Mouse (Mus musculus): ENCODE measurements around the gene Tdrd9. TPM values are rescaled to one million over a fixed set of nuclear protein-coding genes. Genes with fewer than 3 reads are reported as not detected.

Tdrd9 gene
- polyA plus RNA-seq, 1 experiment, result not detected

DNA sequence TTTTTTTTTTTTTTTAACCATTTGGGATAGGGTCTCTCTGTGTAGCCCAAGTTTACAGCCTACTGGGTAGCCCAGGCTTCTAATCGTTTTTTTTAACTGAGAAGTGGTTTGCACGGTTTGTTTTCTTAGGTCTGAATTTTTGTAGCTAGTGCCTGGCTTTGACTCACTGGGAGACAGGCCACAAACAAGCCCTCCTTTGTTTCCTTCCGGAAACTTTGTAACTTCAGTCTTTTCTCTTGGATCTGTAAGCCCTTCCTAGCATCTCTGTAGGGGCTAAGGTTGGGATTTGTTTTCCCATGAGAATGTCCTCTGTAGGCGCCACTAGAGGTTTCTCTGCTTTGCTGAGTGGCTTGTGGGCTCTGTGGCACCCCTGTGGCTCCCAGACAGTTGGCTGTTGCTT, 128.7 kb downstream of the Tdrd9 start:
- Histone ChIP-seq H3K4me1 (ENCODE audit: control insufficient read depth, insufficient read depth, insufficient read length, low read length) (peaks cover 4% of the 10 kb centered on the region; the same call in 1 of the 2 replicates), H3K4me3 (ENCODE audit: insufficient read depth, low read depth, low read length) (no peak overlapping the region)

DNA sequence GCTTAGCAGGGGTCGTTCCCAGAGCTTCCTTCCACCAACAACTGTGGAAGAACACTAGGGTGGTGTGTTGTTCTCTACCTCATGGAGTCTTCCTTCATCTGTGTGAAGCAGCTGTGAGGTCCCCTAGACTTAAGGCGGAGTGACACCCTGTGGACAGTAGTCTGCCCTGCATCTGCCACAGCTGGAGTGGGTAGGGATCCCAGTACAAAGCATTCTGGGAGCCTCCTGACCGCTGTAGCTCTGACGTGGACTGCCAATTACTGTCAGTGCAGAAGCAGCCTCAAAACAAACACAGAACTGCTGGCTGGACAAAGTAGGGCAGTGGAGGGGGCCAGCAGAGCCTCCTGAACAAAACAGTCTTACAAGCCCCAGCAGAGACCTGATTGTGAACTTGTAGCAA, 129.7 kb downstream of the Tdrd9 start:
- Histone ChIP-seq H3K27ac (replicated peaks; ENCODE audit: low read depth, low read length) (no peak overlapping the region), H3K4me3 (ENCODE audit: insufficient read depth, low read depth, low read length) (no peak overlapping the region), H3K4me1 (ENCODE audit: control insufficient read depth, insufficient read depth, insufficient read length, low read length) (peaks cover 4% of the 10 kb centered on the region; the same call in 1 of the 2 replicates)

More for the DNA sequence above, 128.7 kb downstream of the Tdrd9 start:
- H3K27ac ChIP-seq (replicated peaks; ENCODE audit: low read depth, low read length), result no peak overlapping the region

DNA sequence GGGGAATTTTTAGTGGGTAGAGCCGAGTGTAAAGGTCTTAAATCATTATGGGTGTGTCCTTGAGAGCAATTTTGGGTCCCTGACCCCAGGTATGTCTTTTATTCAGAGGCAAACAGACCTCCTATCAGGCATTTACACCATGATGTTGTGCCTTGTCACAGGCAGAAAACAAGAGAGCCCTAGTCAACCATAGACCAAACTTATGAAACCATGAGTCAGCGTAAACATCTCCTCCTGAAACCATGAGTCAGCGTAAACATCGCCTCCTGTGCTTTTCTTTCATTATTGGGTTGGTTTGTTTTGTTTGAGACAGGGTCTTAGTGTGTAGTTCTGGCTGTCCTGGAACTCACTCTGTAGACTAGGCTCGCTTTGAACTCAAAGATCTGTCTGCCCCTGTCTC, 131.8 kb downstream of the Tdrd9 start:
- Histone ChIP-seq H3K27ac (replicated peaks; ENCODE audit: low read depth, low read length) (no peak overlapping the region), H3K4me3 (ENCODE audit: insufficient read depth, low read depth, low read length) (no peak overlapping the region), H3K4me1 (ENCODE audit: control insufficient read depth, insufficient read depth, insufficient read length, low read length) (no peaks in the 10 kb centered on the region; the same call in 1 of the 2 replicates)

DNA sequence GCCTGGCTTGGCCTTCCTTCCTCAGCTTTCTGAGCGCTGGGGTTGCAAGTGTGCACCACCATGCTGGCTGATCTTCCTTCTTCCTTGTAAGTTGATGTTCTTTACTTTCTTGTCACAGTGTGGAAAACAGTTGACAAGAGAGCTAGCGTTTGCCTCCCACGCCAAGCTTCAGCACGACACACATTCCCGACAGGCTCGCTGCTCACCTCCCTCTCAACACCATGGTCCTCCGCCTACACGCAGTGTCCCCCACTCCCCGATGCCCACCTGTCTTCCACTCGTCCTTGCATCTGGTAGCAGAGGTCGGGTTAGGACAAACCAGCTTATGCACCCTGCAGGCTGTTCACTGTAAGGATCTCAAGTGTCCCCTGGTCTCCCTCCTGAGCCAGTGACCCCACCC, 133.5 kb downstream of the Tdrd9 start:
- Histone ChIP-seq H3K27ac (replicated peaks; ENCODE audit: low read depth, low read length) (no peak overlapping the region), H3K4me3 (ENCODE audit: insufficient read depth, low read depth, low read length) (no peak overlapping the region), H3K4me1 (ENCODE audit: control insufficient read depth, insufficient read depth, insufficient read length, low read length) (peaks cover 3% of the 10 kb centered on the region; the same call in 1 of the 2 replicates)

DNA sequence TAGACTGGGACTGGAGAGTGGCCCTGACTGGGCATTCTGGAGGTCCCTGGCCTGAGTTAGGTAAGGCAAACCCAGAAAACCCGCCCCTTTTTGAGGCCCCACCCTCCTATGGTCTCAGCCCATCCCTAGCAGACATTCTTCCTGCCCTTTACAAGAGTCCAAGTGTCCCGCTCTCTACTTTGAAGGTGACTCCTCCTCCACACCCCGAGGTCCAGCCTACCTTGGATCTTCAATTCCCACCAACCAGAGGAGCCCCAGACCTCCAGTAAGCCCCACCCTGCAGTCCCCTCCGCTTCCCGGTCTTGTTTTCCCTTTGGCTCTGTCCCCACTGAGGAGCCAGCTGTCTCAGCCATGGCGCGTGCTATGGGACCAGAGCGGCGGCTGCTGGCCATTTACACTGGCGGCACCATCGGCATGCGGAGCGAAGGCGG, 135.2 kb downstream of the Tdrd9 start, which contains the start of gene Aspg:
Aspg (plus strand) TSS at position 139 of the 431 bp plus-strand sequence.
- Histone ChIP-seq H3K27ac (replicated peaks; ENCODE audit: low read depth, low read length) (peak within 1 kb of the TSS; percentile 25; the same call in 1 of the 2 replicates), H3K4me1 (ENCODE audit: control insufficient read depth, insufficient read depth, insufficient read length, low read length) (peaks cover 3% of the 10 kb centered on the region; the same call in 1 of the 2 replicates), H3K4me3 (ENCODE audit: insufficient read depth, low read depth, low read length) (peak within 1 kb of the TSS; percentile 51)

DNA sequence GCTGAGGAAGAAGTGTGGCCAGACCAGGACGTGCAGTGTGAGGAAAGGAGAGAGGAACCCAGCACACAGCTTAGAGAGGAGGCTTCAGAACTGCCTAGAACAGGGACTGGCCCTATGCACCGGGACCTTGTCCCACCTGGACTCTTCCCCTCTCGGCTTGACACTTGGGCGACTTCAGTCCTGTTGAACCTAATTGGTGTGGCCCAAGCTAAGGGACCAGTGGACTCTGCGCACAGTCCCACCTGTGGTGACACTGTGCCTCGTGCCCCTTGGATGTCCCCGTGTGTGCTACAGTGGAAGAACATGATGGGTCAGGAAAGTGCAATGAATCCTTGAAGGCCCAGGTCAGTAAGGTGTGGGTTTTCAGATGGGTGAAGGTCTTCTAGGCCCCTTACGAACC, 136.3 kb downstream of the Tdrd9 start:
- H3K4me1 ChIP-seq (ENCODE audit: control insufficient read depth, insufficient read depth, insufficient read length, low read length), result peaks cover 6% of the 10 kb centered on the region; the same call in 1 of the 2 replicates
- peak overlapping the region; percentile 25; the same call in 1 of the 2 replicates for H3K27ac ChIP-seq (replicated peaks; ENCODE audit: low read depth, low read length)
- H3K4me3 ChIP-seq (ENCODE audit: insufficient read depth, low read depth, low read length), result peak overlapping the region; percentile 51

DNA sequence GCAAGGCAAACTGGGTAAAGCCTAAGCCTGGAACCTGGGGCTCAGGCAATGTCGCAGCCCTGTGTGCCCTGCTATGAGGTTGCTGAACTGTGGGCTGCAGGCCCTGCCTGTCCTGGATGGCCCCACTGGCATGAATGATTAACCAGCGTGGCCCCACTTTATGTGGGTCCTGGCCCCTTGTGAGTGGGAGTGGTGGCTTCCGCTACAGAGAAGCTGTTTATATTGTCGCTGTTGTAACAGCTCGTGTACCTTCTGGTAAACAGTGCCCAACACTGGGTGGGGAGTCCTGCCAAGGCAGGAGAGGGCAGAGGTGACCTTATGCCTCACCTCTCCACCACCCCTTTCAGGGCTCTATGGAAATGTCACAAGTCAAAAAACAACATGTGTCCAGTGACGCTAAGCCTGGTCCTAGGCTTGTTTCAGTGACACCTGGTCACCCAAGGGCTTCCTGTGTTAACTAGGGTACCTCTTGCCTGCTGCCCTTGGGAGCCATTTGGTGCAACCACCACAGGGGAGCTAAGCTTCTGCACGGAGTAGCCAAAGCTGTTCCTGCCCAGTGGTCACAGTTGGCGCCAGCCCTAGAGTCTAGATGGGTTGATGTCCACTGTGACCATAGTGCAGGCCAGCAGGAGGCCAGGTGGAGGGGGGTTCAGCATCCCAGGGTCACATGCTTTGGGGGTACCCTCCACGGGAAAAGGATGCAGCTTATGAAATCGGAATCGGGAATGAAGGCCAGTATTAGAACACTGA, 137.5 kb downstream of the Tdrd9 start:
- Histone ChIP-seq H3K4me1 (ENCODE audit: control insufficient read depth, insufficient read depth, insufficient read length, low read length) (peaks cover 6% of the 10 kb centered on the region; the same call in 1 of the 2 replicates), H3K27ac (replicated peaks; ENCODE audit: low read depth, low read length) (peak overlapping the region; percentile 71), H3K4me3 (ENCODE audit: insufficient read depth, low read depth, low read length) (no peak overlapping the region)

DNA sequence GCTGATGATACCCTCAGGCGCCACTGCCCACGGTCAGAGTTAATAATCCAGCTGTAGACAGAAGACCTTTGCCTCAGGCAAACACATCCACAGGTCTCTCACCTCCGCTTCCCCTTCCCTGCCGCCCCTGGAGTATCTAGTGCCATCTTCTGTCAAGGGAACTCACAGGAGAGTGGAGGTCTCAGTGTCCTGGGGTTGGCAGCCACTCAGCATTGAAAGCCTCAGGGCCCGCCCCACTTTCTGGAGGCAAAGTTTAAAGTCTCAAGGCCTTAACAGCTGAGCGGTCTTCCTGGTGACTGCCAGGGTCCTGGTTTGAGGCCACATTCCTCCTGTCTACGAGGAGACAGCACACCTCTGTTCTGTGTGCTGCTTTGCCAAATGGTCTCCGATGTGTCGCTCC, 138.3 kb downstream of the Tdrd9 start:
- Histone ChIP-seq H3K4me3 (ENCODE audit: insufficient read depth, low read depth, low read length) (no peak overlapping the region), H3K4me1 (ENCODE audit: control insufficient read depth, insufficient read depth, insufficient read length, low read length) (peaks cover 6% of the 10 kb centered on the region; the same call in 1 of the 2 replicates), H3K27ac (replicated peaks; ENCODE audit: low read depth, low read length) (no peak overlapping the region; the same call in 1 of the 2 replicates)

DNA sequence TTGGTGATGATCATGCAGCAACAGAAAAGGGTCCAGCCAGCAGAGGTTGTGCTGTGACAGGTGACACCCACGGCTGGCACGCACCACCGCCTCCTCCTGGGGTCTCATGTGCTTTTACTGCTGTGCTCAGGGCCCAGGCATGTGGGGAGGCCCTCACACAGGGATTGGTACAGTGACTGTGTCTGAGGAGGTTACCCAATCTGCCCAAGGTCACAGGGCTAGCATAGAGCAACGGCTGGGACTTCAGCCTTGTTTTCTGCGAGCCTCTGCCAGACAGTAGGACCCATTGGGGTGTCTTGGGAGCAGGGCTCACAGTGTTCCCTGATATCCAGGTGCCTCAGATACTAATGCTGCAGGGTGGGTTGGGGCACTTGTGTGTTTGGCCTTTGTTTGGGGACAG, 140.0 kb downstream of the Tdrd9 start:
- peaks cover 6% of the 10 kb centered on the region; the same call in 1 of the 2 replicates for H3K4me1 ChIP-seq (ENCODE audit: control insufficient read depth, insufficient read depth, insufficient read length, low read length)
- no peak overlapping the region for H3K4me3 ChIP-seq (ENCODE audit: insufficient read depth, low read depth, low read length)
- H3K27ac ChIP-seq (replicated peaks; ENCODE audit: low read depth, low read length), result no peak overlapping the region

DNA sequence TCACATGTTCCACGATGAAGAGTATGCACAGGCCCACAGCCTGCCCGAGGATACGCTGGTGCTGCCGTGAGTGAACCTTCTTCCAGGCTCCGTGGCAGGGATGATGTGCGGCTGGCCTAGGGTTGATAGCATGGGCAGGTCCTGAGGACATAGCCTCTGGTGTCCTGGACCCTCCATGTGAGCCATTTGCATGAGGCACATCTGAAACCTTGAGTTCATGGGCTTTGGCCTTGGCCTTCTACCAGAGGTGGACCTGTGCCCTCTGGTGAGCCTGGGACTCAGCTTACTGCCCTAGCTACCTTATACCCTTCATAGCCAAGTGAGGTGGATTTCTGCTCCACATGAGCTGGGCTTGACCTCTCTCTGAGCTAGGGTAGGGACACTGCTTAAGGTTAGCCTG, 140.9 kb downstream of the Tdrd9 start:
- H3K4me3 ChIP-seq (ENCODE audit: insufficient read depth, low read depth, low read length), result no peak overlapping the region
- peaks cover 6% of the 10 kb centered on the region; the same call in 1 of the 2 replicates for H3K4me1 ChIP-seq (ENCODE audit: control insufficient read depth, insufficient read depth, insufficient read length, low read length)
- no peak overlapping the region for H3K27ac ChIP-seq (replicated peaks; ENCODE audit: low read depth, low read length)

DNA sequence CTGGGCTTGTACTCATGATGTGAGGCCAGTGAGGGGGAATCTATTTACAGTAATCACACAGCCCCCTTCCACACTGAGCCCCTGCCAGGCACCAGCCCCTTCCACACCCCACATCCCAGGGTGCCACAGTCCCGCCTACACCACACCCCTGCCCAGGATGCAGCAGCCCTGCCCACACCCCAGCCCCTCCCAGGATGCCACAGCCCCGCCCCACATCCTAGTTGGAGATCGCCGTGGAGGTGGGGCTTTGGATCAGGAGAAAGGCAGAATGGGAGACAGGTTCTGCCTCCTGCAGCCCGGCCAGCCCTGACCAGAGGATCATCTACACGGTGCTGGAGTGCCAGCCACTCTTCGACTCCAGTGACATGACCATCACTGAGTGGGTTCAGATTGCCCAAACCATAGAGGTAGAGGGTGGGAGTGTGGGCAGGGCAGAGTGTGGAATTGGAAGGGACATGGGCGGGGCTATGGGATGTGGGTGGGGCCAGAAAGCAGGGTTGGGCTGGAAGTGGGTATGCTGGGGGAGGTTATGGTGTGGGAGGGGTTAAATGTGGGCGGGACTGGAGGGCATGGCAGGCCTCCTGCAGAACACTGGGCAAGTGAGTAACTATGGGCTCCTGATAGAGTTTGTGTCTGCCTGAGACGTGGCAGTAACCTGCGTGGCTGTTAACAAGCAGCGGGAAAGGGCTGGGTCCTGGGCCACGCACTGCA, 141.5 kb downstream of the Tdrd9 start:
- H3K4me1 ChIP-seq (ENCODE audit: control insufficient read depth, insufficient read depth, insufficient read length, low read length), result peaks cover 6% of the 10 kb centered on the region; the same call in 1 of the 2 replicates
- H3K4me3 ChIP-seq (ENCODE audit: insufficient read depth, low read depth, low read length), result no peak overlapping the region
- H3K27ac ChIP-seq (replicated peaks; ENCODE audit: low read depth, low read length), result no peak overlapping the region

DNA sequence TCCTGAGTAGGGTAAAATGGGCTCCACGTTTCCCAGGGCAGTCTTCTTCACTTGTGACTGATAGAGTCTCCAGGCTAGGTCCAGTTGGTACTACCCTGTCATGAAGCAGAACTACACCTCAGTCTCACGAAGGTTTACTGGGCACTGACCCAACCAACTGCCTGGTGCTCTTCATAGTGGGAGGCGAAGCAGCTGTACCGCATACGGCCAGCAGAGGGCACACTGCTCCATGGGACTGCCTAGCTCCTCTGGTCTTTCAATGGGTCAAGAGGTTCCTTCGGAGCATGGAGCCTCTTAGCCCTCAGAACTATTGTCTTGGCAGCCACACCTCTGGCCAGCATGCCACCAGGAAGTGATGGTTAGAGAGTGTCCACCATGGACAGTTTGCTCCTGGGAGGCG, 142.4 kb downstream of the Tdrd9 start:
- H3K27ac ChIP-seq (replicated peaks; ENCODE audit: low read depth, low read length), result no peak overlapping the region
- H3K4me3 ChIP-seq (ENCODE audit: insufficient read depth, low read depth, low read length), result no peak overlapping the region
- H3K4me1 ChIP-seq (ENCODE audit: control insufficient read depth, insufficient read depth, insufficient read length, low read length), result peaks cover 4% of the 10 kb centered on the region; the same call in 1 of the 2 replicates

DNA sequence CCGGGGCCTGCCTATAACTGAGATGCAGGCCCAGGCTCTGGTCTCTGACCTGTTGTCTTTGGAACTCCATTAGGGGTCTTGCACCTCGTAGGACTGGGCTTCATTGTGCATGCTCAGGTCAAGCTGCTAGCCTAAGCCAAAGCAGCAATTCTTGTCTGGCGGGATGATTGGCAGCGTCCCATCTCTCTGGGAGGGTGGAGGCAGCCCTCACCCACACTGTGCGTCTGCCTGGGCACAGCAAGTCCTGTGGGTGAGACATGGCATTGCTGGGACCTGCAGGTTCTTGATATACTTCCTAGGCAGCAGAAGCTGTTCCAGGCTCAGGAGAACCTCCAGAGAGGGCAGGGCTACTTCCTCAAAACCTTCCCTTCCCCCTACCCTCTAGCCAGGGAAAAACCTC, 145.6 kb downstream of the Tdrd9 start:
- no peak overlapping the region for H3K27ac ChIP-seq (replicated peaks; ENCODE audit: low read depth, low read length)
- no peak overlapping the region for H3K4me3 ChIP-seq (ENCODE audit: insufficient read depth, low read depth, low read length)
- H3K4me1 ChIP-seq (ENCODE audit: control insufficient read depth, insufficient read depth, insufficient read length, low read length), result peaks cover 14% of the 10 kb centered on the region

DNA sequence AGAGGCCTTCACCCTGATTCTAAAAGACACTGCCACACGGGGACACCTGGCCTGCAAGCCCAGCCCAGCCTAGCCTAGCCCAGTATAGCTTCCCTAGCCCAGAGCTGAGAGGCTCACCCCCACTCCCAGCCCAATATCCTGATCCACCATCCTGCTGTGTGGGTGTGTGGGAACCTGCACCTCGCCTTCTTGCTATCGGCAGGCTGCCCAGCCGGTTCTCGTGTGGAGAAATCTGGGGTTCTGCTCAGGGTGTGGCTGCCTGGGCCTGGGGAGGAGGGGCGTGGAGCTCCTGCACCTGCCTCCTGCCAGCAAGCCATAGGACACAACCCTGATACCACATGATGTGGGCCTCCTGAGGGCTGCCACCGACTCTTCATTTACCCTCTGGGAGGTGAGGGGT, 146.3 kb downstream of the Tdrd9 start:
- Histone ChIP-seq H3K4me3 (ENCODE audit: insufficient read depth, low read depth, low read length) (no peak overlapping the region), H3K27ac (replicated peaks; ENCODE audit: low read depth, low read length) (no peak overlapping the region), H3K4me1 (ENCODE audit: control insufficient read depth, insufficient read depth, insufficient read length, low read length) (peaks cover 13% of the 10 kb centered on the region)
